9 mouse cellular contexts compared by ENCODE assay signal in the genomic region with DNA sequence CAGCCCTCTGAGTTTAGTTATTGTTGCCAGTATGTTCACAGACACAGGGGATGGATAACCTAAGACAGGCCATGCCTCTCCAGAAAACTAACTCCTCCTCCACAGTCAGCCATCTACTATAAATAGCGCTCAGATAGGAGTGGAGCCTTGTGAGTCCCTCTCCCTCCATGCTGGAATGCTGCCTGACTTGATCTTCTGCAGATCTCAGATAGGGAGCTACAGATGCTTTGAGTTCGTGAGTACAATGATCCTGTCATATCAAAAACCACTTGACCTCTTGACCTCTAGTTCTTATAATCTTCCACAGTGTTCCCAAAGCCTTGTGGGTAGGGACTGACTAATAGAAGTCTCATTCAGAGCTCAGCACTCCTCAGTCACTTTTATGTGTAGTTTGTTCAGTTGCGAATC. TPM values are rescaled to one million over a fixed set of nuclear protein-coding genes. Genes with fewer than 3 reads are reported as not detected.
DNase-seq lines count a peak whose midpoint lies in the region; ATAC-seq and TF ChIP-seq lines count a peak whose summit lies in the region.
"Had no signal": no experiment of that assay in that cellular context is flagged by ENCODE, and none has a peak within 500 bp of the region (broad histone marks: within the 10 kb centered on the region; RNA-seq: fewer than 3 reads in every experiment).

No protein-coding gene starts in this region.

- no peak overlapping the region for H3K9ac ChIP-seq in heart, embryonic 12.5 days
- H3K9ac ChIP-seq in hindbrain, embryonic 12.5 days = no peak overlapping the region
- H3K9ac ChIP-seq: forebrain, postnatal 0 days had no signal

- H3K27ac ChIP-seq in heart, embryonic 12.5 days (ENCODE audit: poor library complexity, severe bottlenecking) = peak overlapping the region; percentile 80
- H3K27ac ChIP-seq in hindbrain, embryonic 12.5 days = no peak overlapping the region

- 24% methylated on average over 3 of the region's 3 CpGs for WGBS in heart, embryonic 12.5 days
- 81% methylated on average over 3 of the region's 3 CpGs for WGBS in hindbrain, embryonic 12.5 days

- peaks cover 3% of the 10 kb centered on the region for H3K4me1 ChIP-seq in heart, embryonic 12.5 days (replicated peaks)
- no peaks in the 10 kb centered on the region for H3K4me1 ChIP-seq in hindbrain, embryonic 12.5 days

- TF ChIP-seq POLR2A in brain, embryonic 14.5 days (IDR thresholded peaks at IDR 0.05; ENCODE audit: borderline replicate concordance, extremely low read depth, insufficient read depth, insufficient read length, poor library complexity, severe bottlenecking) = no peak

- peaks cover 24% of the 10 kb centered on the region for H3K36me3 ChIP-seq in heart, embryonic 12.5 days
- peaks cover 16% of the 10 kb centered on the region; the same call in 1 of the 2 replicates for H3K36me3 ChIP-seq in hindbrain, embryonic 12.5 days

- no peaks in the 10 kb centered on the region for H3K27me3 ChIP-seq in heart, embryonic 12.5 days (replicated peaks)
- H3K27me3 ChIP-seq in hindbrain, embryonic 12.5 days = no peaks in the 10 kb centered on the region

- ATAC-seq in heart, embryonic 12.5 days (ENCODE audit: insufficient number of reproducible peaks, low FRiP score) = peak; percentile 85
- ATAC-seq in megakaryocyte progenitor cell, adult 5-6 weeks (replicated peaks; ENCODE audit: poor library complexity) = peak; percentile 37
- ATAC-seq in hindbrain, embryonic 12.5 days (ENCODE audit: low FRiP score) = no peak
- ATAC-seq: forebrain, postnatal 0 days had no signal

- H3K4me2 ChIP-seq in heart, embryonic 12.5 days = no peak overlapping the region
- no peak overlapping the region for H3K4me2 ChIP-seq in hindbrain, embryonic 12.5 days (replicated peaks)

- no peak overlapping the region for H3K4me3 ChIP-seq in heart, embryonic 12.5 days
- no peak overlapping the region for H3K4me3 ChIP-seq in hindbrain, embryonic 12.5 days

- no peaks in the 10 kb centered on the region for H3K9me3 ChIP-seq in heart, embryonic 12.5 days (replicated peaks)
- H3K9me3 ChIP-seq in hindbrain, embryonic 12.5 days (replicated peaks) = no peaks in the 10 kb centered on the region

- peak; percentile 4 to 7 for DNase-seq in lung, adult 18-20 months
- DNase-seq in lung, postnatal 10 days = no peak
- peak; percentile 5 for DNase-seq in brain, embryonic 14.5 days (ENCODE audit: low read depth)
- no peak for DNase-seq in adipocyte (ENCODE audit: low spot score)
- DNase-seq: cerebellum, adult 11 months; forebrain, postnatal 0 days had no signal

- no peak for TF ChIP-seq CTCF in brain, embryonic 14.5 days (IDR thresholded peaks at IDR 0.05; ENCODE audit: borderline replicate concordance, extremely low read depth, insufficient read depth, insufficient read length)

RNA-seq across cellular contexts. Expression of a gene that starts 28.7 kb away (rescaled TPM):
- polyA plus RNA-seq in brain, embryonic 14.5 days (2012; rRNA removed) = 10.9 and 12.0 TPM in 2 replicates
- 40.5 and 42.6 TPM in 2 replicates for polyA plus RNA-seq in heart, embryonic 12.5 days (2016; fragmentation: Nextera tagmentation; extraction: Ambion mirVana)
- total RNA-seq in megakaryocyte progenitor cell, adult 5-6 weeks (2015) = 23.3 and 25.8 TPM in 2 replicates
- 28.7 and 30.1 TPM in 2 replicates for total RNA-seq in megakaryocyte progenitor cell, adult 5-6 weeks (2017)
- 34.0 and 39.4 TPM in 2 replicates for polyA plus RNA-seq in hindbrain, embryonic 12.5 days (2016; fragmentation: Nextera tagmentation; extraction: Ambion mirVana)

RNA-seq across cellular contexts. Expression of a gene that starts 41.2 kb away (rescaled TPM):
- 15.4 and 16.5 TPM in 2 replicates for polyA plus RNA-seq in brain, embryonic 14.5 days (2012; rRNA removed)
- polyA plus RNA-seq in heart, embryonic 12.5 days (2016; fragmentation: Nextera tagmentation; extraction: Ambion mirVana) = 26.7 and 27.5 TPM in 2 replicates
- total RNA-seq in megakaryocyte progenitor cell, adult 5-6 weeks (2015) = 11.4 and 11.5 TPM in 2 replicates
- 8.2 and 9.3 TPM in 2 replicates for total RNA-seq in megakaryocyte progenitor cell, adult 5-6 weeks (2017)
- 23.8 and 25.7 TPM in 2 replicates for polyA plus RNA-seq in hindbrain, embryonic 12.5 days (2016; fragmentation: Nextera tagmentation; extraction: Ambion mirVana)

Comparison
In these comparisons a context has a peak if more than half of its experiments do, and no peak if none do; other contexts are left out.
1. DNase-seq: peak in lung, adult 18-20 months (2 of 2) and brain, embryonic 14.5 days (single experiment); none in lung, postnatal 10 days (single experiment) and adipocyte (single experiment).